Mouse (Mus musculus): ENCODE data around the gene Haghl.

DNA sequence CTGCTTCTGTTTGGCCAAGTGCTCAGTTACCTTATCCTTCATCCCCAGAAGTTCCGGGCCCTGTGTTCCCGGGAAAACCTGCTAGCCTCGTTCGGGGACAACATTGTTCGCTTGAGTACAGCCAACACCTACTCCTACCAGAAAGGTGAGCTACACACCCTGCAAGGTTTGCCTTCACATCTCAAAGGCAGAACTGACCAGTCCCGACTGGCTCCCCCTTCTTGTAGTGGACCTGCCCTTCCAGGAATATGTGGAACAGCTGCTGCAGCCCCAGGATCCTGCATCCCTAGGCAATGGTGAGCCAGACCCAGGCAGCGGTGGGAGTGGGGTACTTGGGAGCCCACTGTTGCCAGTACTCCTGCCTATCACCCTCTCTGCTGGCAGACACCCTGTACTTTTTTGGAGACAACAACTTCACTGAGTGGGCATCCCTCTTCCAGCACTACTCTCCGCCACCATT lies 44.1 kb upstream of the Haghl start:
- TF ChIP-seq CTCF (IDR thresholded peaks at IDR 0.05; ENCODE audit: extremely low read depth, insufficient read depth, low read length) = no peak
- TF ChIP-seq POLR2A (IDR thresholded peaks at IDR 0.05; ENCODE audit: extremely low read depth, insufficient read depth, low read length) = no peak
